In genomic region chr11:23253931-23254330, GRCm38 (mm10) we compare ENCODE assay signal across 18 mouse cellular contexts.
"Had no signal": no experiment of that assay in that cellular context is flagged by ENCODE, and none has a peak within 500 bp of the region (broad histone marks: within the 10 kb centered on the region; RNA-seq: fewer than 3 reads in every experiment).

No protein-coding gene starts in this region.

- DNase-seq: liver, postnatal 0 days; lung, adult 2 months; lung, postnatal 14 days; lung, postnatal 36 days; retina, postnatal 1 day; right cerebral cortex, adult 18-20 months; right cerebral cortex, postnatal 25 days; right cerebral cortex, postnatal 4 days; spleen, adult 18-20 months; thymus, adult 18-20 months; thymus, postnatal 14 days; thymus, postnatal 36 days had no signal

- H3K4me2 ChIP-seq: midbrain, embryonic 12.5 days had no signal

- H3K4me3 ChIP-seq: midbrain, embryonic 15.5 days; neural tube, embryonic 12.5 days had no signal

- ATAC-seq: liver, postnatal 0 days; lung, postnatal 0 days; midbrain, embryonic 15.5 days had no signal

- H3K9me3 ChIP-seq: lung, embryonic 15.5 days; megakaryocyte, embryonic 14.5 days; midbrain, embryonic 12.5 days; midbrain, embryonic 15.5 days; neural tube, embryonic 12.5 days had no signal

- H3K27me3 ChIP-seq: lung, embryonic 15.5 days; megakaryocyte, embryonic 14.5 days; midbrain, embryonic 12.5 days; midbrain, embryonic 15.5 days; neural tube, embryonic 12.5 days had no signal

- H3K27ac ChIP-seq: midbrain, embryonic 12.5 days; neural tube, embryonic 12.5 days had no signal

- H3K36me3 ChIP-seq: lung, embryonic 15.5 days; midbrain, embryonic 12.5 days; midbrain, embryonic 15.5 days; neural tube, embryonic 12.5 days had no signal

- H3K9ac ChIP-seq: liver, postnatal 0 days; lung, embryonic 15.5 days; midbrain, embryonic 12.5 days; midbrain, embryonic 15.5 days; neural tube, embryonic 12.5 days had no signal
